Mouse (Mus musculus) bone marrow, adult 2 months (tissue): ENCODE measurements around the gene Tfrc.

Experiments
- CTCF ChIP-seq: fragments of 200-500 bp; IDR thresholded peaks from 2 replicates; pipeline ENCODE4 v1.5.1; 2011; ENCODE audit warnings: low read length, control low read depth; ENCODE audit not compliant: control insufficient read depth, insufficient read depth
- POLR2A ChIP-seq: fragments of 200-500 bp; IDR thresholded peaks from 2 replicates; pipeline ENCODE4 v1.6.1; 2011; ENCODE audit warnings: low read depth, mild to moderate bottlenecking, control low read depth, low read length, borderline replicate concordance; ENCODE audit not compliant: control insufficient read depth

GRCm38 (mm10) chr16:32667552-32667872 lies 58.8 kb downstream of the Tfrc start:
- TF ChIP-seq POLR2A: no peak
- no peak for TF ChIP-seq CTCF
